Mouse (Mus musculus) layer of hippocampus, adult 9-11 months (tissue): ENCODE results near the gene Speer4f2.
"Not testable (repeated sequence)": the region's sequence is repeated elsewhere in the genome, so short reads cannot be mapped to it uniquely, and the experiment has no call there.

Experiments used
- DNase-seq: peaks from one replicate; pipeline ENCODE4 v3.0.0; 2022

The Speer4f2 gene

GRCm38 (mm10) chr5:17372880-17373279 lies at the start of gene Speer4f2:
Gene Speer4f2, plus strand, starts transcription at chr5:17373180.
- not testable (repeated sequence) for DNase-seq

GRCm38 (mm10) chr5:17328946-17329566 lies 43.9 kb upstream of the Speer4f2 start:
- DNase-seq: no peak

GRCm38 (mm10) chr5:17334836-17335235 lies 38.1 kb upstream of the Speer4f2 start:
- DNase-seq: no peak

GRCm38 (mm10) chr5:17345741-17346140 lies 27.2 kb upstream of the Speer4f2 start:
- DNase-seq: not testable (repeated sequence)

GRCm38 (mm10) chr5:17359394-17359999 lies 13.5 kb upstream of the Speer4f2 start:
- DNase-seq: no peak

GRCm38 (mm10) chr5:17389926-17390325 lies 16.9 kb downstream of the Speer4f2 start:
- no peak for DNase-seq

GRCm38 (mm10) chr5:17391207-17391606 lies 18.2 kb downstream of the Speer4f2 start:
- DNase-seq: no peak

GRCm38 (mm10) chr5:17400571-17400970 lies 27.6 kb downstream of the Speer4f2 start:
- no peak for DNase-seq

- DNase-seq: no peak
Measured at GRCm38 (mm10) chr5:17401206-17402077, 28.5 kb downstream of the Speer4f2 start.

GRCm38 (mm10) chr5:17402330-17403125 lies 29.5 kb downstream of the Speer4f2 start:
- no peak for DNase-seq

GRCm38 (mm10) chr5:17403584-17403983 lies 30.6 kb downstream of the Speer4f2 start:
- DNase-seq: no peak

GRCm38 (mm10) chr5:17408924-17409660 lies 36.1 kb downstream of the Speer4f2 start:
- no peak for DNase-seq

GRCm38 (mm10) chr5:17417201-17417600 lies 44.2 kb downstream of the Speer4f2 start:
- DNase-seq: no peak

GRCm38 (mm10) chr5:17419215-17419820 lies 46.3 kb downstream of the Speer4f2 start:
- DNase-seq: peak; percentile 7

GRCm38 (mm10) chr5:17419921-17420320 lies 46.9 kb downstream of the Speer4f2 start:
- DNase-seq: no peak

- no peak for DNase-seq
Measured at GRCm38 (mm10) chr5:17422225-17422624, 49.2 kb downstream of the Speer4f2 start.

GRCm38 (mm10) chr5:17426930-17427329 lies 54.0 kb downstream of the Speer4f2 start:
- no peak for DNase-seq
